Mouse (Mus musculus): Measurements from ENCODE around the gene Alkbh2. TPM values are rescaled to one million over a fixed set of nuclear protein-coding genes. Genes with fewer than 3 reads are reported as not detected.

The Alkbh2 gene
- polyA plus RNA-seq, 1 experiment from 2014 or later = 13.1 TPM

DNA sequence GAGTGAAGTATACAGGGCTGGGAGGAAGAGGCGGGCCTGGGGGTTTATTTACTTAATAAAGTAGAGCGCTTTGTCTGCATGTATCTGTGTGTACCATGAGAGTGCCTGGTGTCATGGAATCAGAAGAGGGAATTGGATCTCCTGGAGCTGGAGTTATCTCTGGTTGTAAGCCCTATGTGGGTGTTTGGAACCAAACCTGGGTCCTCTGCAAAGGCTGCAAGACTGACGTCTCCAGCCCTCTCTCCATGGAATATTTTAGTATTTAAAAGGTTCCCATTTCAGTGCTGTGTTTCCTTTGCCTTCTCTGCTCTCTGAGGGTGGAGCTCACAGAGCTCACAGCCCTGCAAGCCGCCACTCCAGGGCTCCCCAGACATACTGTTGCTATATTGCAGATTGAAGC, 8.2 kb downstream of the Alkbh2 start:
- Histone ChIP-seq H3K4me1 (ENCODE audit: control insufficient read depth, insufficient read depth, low read length) (no peaks in the 10 kb centered on the region), H3K4me2 (ENCODE audit: low read depth) (no peak overlapping the region), H3K27me3 (ENCODE audit: control insufficient read depth, insufficient read depth, low read length) (no peaks in the 10 kb centered on the region), H3K36me3 (ENCODE audit: control insufficient read depth, insufficient read depth, low read length) (peaks cover 21% of the 10 kb centered on the region), H3K9ac (ENCODE audit: low read length) (no peak overlapping the region), H3K27ac (ENCODE audit: low read depth, low read length) (no peak overlapping the region), H3K9me3 (ENCODE audit: control insufficient read depth, low read length) (no peaks in the 10 kb centered on the region), H3K4me3 (ENCODE audit: low read depth, low read length) (no peak overlapping the region)
- 88% methylated on average over 4 of the region's 4 CpGs for WGBS
- DNase-seq (ENCODE audit: low spot score) (no peak), ATAC-seq (ENCODE audit: insufficient read depth, low FRiP score, low TSS enrichment) (no peak)

- Histone ChIP-seq H3K9ac (ENCODE audit: low read length) (no peak overlapping the region), H3K4me1 (ENCODE audit: control insufficient read depth, insufficient read depth, low read length) (no peaks in the 10 kb centered on the region), H3K9me3 (ENCODE audit: control insufficient read depth, low read length) (no peaks in the 10 kb centered on the region), H3K4me3 (ENCODE audit: low read depth, low read length) (no peak overlapping the region), H3K36me3 (ENCODE audit: control insufficient read depth, insufficient read depth, low read length) (peaks cover 7% of the 10 kb centered on the region), H3K4me2 (ENCODE audit: low read depth) (no peak overlapping the region), H3K27ac (ENCODE audit: low read depth, low read length) (no peak overlapping the region), H3K27me3 (ENCODE audit: control insufficient read depth, insufficient read depth, low read length) (no peaks in the 10 kb centered on the region)
- ATAC-seq (ENCODE audit: insufficient read depth, low FRiP score, low TSS enrichment) = no peak
- 89% methylated on average over 7 of the region's 7 CpGs for WGBS
- no peak for DNase-seq (ENCODE audit: low spot score)
Observed at GRCm38 (mm10) chr5:114116586-114116985, 11.4 kb downstream of the Alkbh2 start.

DNA sequence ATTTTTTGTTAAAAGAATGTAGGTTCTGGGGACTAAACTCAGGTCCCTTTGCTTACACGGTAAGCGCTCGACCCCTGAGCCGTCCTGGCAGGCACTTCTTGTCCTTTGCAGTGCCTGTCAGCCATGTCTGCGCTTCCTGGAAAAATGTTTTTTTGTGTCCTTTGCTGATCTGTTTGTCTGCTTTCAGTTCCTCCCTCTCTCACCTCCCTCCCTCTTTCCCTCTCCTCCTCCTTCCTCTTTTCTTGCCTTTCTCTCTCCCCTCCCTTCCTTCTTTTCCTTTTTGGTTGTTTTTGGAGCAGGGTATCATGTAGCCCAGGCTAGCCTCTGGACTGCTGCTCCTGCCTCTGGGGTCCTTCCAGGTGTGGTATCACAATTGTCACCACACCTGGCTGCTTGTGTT, 13.0 kb downstream of the Alkbh2 start:
- Histone ChIP-seq H3K9ac (ENCODE audit: low read length) (no peak overlapping the region), H3K4me3 (ENCODE audit: low read depth, low read length) (no peak overlapping the region), H3K27me3 (ENCODE audit: control insufficient read depth, insufficient read depth, low read length) (no peaks in the 10 kb centered on the region), H3K4me2 (ENCODE audit: low read depth) (no peak overlapping the region), H3K27ac (ENCODE audit: low read depth, low read length) (no peak overlapping the region), H3K9me3 (ENCODE audit: control insufficient read depth, low read length) (no peaks in the 10 kb centered on the region), H3K36me3 (ENCODE audit: control insufficient read depth, insufficient read depth, low read length) (peaks cover 5% of the 10 kb centered on the region; the same call in 1 of the 2 replicates), H3K4me1 (ENCODE audit: control insufficient read depth, insufficient read depth, low read length) (no peaks in the 10 kb centered on the region)
- ATAC-seq (ENCODE audit: insufficient read depth, low FRiP score, low TSS enrichment) (no peak), DNase-seq (ENCODE audit: low spot score) (no peak)
- 89% methylated on average over 5 of the region's 5 CpGs for WGBS

DNA sequence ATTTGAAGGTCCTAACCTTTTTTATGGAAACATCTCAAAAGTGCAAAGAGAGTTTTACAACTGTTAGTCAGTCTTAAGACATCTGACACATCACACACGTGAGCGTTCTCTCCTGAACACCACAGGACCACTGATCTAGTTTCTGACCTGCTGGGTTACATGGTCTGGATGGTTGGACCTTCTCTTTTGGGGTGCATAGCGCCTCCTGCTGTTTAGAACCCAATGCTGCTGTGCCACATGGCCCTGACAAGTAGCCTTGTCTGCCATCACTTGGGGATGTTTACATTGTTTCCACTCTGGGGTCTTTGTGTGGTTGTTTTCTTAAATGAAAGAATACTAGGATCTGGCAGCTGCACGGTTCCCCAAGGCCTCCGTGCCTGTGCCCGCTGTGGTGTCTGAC, 14.7 kb downstream of the Alkbh2 start:
- ATAC-seq (ENCODE audit: insufficient read depth, low FRiP score, low TSS enrichment) = no peak

DNA sequence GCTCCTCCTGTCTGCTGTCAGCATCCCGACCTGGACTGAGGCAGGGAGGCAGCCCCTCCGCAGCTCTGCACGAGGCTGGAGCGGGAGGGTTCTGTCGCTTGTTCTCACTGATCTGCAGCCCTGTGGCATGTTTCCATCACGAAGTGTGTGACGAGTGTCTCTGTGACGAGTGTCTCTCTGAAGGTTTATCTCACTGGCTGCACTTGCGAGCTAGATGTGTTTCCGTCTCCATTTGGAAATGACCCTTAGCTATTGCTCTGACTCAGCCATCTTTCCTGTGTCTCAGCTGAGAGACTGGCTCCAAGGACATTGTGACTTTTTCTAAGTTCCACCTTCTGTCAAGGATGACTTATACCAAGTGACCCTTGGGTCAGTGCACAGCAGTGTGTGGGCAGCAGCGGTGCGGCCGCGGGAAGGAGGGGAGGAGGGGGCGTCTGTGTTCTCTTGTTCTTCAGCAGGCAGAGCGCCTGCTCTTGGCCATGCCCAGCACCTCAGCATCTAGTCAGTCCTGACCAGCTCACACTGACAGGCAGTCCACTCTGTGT, 21.6 kb downstream of the Alkbh2 start:
- Histone ChIP-seq H3K4me2 (ENCODE audit: low read depth) (no peak overlapping the region), H3K9ac (ENCODE audit: low read length) (no peak overlapping the region), H3K4me3 (ENCODE audit: low read depth, low read length) (no peak overlapping the region), H3K27ac (ENCODE audit: low read depth, low read length) (no peak overlapping the region), H3K36me3 (ENCODE audit: control insufficient read depth, insufficient read depth, low read length) (peaks cover 12% of the 10 kb centered on the region), H3K9me3 (ENCODE audit: control insufficient read depth, low read length) (no peaks in the 10 kb centered on the region), H3K4me1 (ENCODE audit: control insufficient read depth, insufficient read depth, low read length) (no peaks in the 10 kb centered on the region), H3K27me3 (ENCODE audit: control insufficient read depth, insufficient read depth, low read length) (no peaks in the 10 kb centered on the region)
- ATAC-seq (ENCODE audit: insufficient read depth, low FRiP score, low TSS enrichment) = no peak
- 76% methylated on average over 16 of the region's 16 CpGs for WGBS
- DNase-seq (ENCODE audit: low spot score) = no peak

More for the DNA sequence above, 14.7 kb downstream of the Alkbh2 start:
- Histone ChIP-seq H3K36me3 (ENCODE audit: control insufficient read depth, insufficient read depth, low read length) (peaks cover 8% of the 10 kb centered on the region; the same call in 1 of the 2 replicates), H3K4me3 (ENCODE audit: low read depth, low read length) (no peak overlapping the region), H3K27ac (ENCODE audit: low read depth, low read length) (no peak overlapping the region), H3K9me3 (ENCODE audit: control insufficient read depth, low read length) (no peaks in the 10 kb centered on the region), H3K4me1 (ENCODE audit: control insufficient read depth, insufficient read depth, low read length) (no peaks in the 10 kb centered on the region), H3K9ac (ENCODE audit: low read length) (no peak overlapping the region), H3K27me3 (ENCODE audit: control insufficient read depth, insufficient read depth, low read length) (no peaks in the 10 kb centered on the region), H3K4me2 (ENCODE audit: low read depth) (no peak overlapping the region)
- 91% methylated on average over 6 of the region's 6 CpGs for WGBS
- DNase-seq (ENCODE audit: low spot score) = no peak

DNA sequence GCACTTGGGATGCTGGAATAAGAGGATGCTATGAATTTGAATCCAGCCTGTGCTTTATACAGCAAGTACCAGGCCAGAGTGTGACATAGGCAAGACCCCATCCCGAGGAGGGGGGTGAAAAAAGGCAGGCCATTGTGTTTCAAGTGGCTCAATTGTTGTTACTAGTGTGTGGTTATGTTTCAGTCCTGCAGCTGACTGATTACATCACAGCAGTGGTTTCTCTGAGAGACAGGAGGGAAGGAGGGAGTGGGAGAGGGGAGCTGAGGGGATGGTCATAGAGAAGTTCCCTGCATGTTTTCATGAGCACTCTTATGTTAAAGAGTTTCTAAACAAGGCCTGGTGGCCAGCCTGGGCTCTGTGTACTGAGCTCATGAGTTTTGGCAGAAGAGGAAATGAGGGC, 25.2 kb downstream of the Alkbh2 start:
- ATAC-seq (ENCODE audit: insufficient read depth, low FRiP score, low TSS enrichment) = no peak
- Histone ChIP-seq H3K9ac (ENCODE audit: low read length) (no peak overlapping the region), H3K4me3 (ENCODE audit: low read depth, low read length) (no peak overlapping the region), H3K36me3 (ENCODE audit: control insufficient read depth, insufficient read depth, low read length) (peaks cover 6% of the 10 kb centered on the region), H3K9me3 (ENCODE audit: control insufficient read depth, low read length) (no peaks in the 10 kb centered on the region), H3K4me2 (ENCODE audit: low read depth) (no peak overlapping the region), H3K27me3 (ENCODE audit: control insufficient read depth, insufficient read depth, low read length) (no peaks in the 10 kb centered on the region), H3K4me1 (ENCODE audit: control insufficient read depth, insufficient read depth, low read length) (peaks cover 11% of the 10 kb centered on the region), H3K27ac (ENCODE audit: low read depth, low read length) (no peak overlapping the region)
- no peak for DNase-seq (ENCODE audit: low spot score)
- 96% methylated on average over 1 of the region's 1 CpGs for WGBS

DNA sequence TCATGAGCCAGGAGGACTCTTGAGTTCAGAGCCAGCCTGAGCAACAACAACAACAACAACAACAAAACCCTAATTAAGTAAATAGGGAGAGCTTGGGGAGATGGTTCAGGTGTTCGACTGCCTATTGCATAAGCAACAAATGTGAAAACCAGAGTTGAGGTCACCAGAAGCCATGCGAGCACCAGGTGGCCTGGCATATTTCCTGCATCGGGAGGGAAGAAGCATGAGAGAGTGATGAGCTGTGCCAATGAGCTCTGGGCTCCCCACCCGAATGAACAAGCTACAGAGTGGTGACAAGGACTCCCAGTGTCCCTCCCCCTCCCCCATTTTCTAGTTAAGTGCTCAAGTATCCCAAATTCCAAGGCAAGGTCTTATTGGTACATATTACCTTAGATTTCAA, 26.1 kb downstream of the Alkbh2 start:
- Histone ChIP-seq H3K4me2 (ENCODE audit: low read depth) (no peak overlapping the region), H3K9me3 (ENCODE audit: control insufficient read depth, low read length) (no peaks in the 10 kb centered on the region), H3K27me3 (ENCODE audit: control insufficient read depth, insufficient read depth, low read length) (no peaks in the 10 kb centered on the region), H3K36me3 (ENCODE audit: control insufficient read depth, insufficient read depth, low read length) (peaks cover 6% of the 10 kb centered on the region), H3K27ac (ENCODE audit: low read depth, low read length) (no peak overlapping the region), H3K9ac (ENCODE audit: low read length) (no peak overlapping the region), H3K4me1 (ENCODE audit: control insufficient read depth, insufficient read depth, low read length) (peaks cover 11% of the 10 kb centered on the region), H3K4me3 (ENCODE audit: low read depth, low read length) (no peak overlapping the region)
- DNase-seq (ENCODE audit: low spot score) = no peak
- no peak for ATAC-seq (ENCODE audit: insufficient read depth, low FRiP score, low TSS enrichment)
- 86% methylated on average over 4 of the region's 4 CpGs for WGBS

DNA sequence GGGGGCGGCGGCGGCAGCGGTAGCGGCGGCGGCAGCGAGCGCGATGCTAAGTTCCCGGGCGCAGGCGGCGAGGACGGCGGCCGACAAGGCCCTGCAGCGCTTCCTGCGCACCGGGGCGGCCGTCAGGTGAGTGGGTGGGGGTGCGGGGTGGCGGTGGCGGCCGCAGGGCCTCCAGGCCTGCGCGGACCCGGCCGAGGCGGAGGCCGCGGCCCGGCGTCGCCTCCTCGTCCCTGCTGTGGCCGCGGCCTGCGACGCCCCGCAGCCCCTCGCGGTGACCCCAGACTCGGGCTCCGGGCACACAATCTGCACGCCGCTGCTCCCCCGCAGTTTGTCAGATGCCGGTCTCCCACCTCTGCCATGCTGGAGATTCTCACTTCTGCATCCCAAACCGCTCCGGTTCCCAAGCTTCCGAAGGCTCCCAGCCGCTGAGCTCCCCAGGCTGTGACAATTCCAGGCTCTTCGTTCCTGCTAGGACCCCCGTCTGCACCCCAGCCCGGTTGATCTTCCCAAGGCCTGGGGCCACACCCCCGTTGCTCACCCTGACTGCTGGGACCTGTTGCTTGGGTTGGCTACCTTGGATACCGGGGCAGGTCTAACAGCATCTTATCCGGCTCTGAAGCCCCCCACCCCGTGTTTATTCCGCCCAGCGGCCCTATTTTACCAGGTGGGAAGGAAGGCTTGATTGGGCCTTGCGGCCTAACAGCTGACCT, 27.5 kb downstream of the Alkbh2 start:
- Histone ChIP-seq H3K4me1 (ENCODE audit: control insufficient read depth, insufficient read depth, low read length) (peaks cover 11% of the 10 kb centered on the region), H3K4me3 (ENCODE audit: low read depth, low read length) (peak overlapping the region; percentile 92), H3K27ac (ENCODE audit: low read depth, low read length) (0 out of 2 replicates have a peak overlapping the region, but pooled peaks have one; percentile 34), H3K27me3 (ENCODE audit: control insufficient read depth, insufficient read depth, low read length) (no peaks in the 10 kb centered on the region), H3K9ac (ENCODE audit: low read length) (peak overlapping the region; percentile 91), H3K9me3 (ENCODE audit: control insufficient read depth, low read length) (no peaks in the 10 kb centered on the region), H3K4me2 (ENCODE audit: low read depth) (peak overlapping the region; percentile 85), H3K36me3 (ENCODE audit: control insufficient read depth, insufficient read depth, low read length) (peaks cover 2% of the 10 kb centered on the region)
- ATAC-seq (ENCODE audit: insufficient read depth, low FRiP score, low TSS enrichment) = 0 out of 2 replicates have a peak, but pooled peaks have one; percentile 31
- DNase-seq (ENCODE audit: low spot score) = no peak
- 3% methylated on average over 41 of the region's 64 CpGs for WGBS
